Mouse (Mus musculus) spleen, adult 2 months (tissue): ENCODE data around the gene Tbl2.

Source experiments
- CTCF ChIP-seq: fragments of 200-500 bp; IDR thresholded peaks from 2 replicates; pipeline ENCODE4 v1.5.1; 2011; ENCODE audit warnings: mild to moderate bottlenecking, inconsistent platforms; ENCODE audit not compliant: insufficient read depth, insufficient read length, insufficient replicate concordance; ENCODE audit errors: extremely low read depth
- POLR2A ChIP-seq: fragments of 200-500 bp; IDR thresholded peaks from 2 replicates; pipeline ENCODE4 v1.6.1; 2011; ENCODE audit warnings: low read depth, low read length, inconsistent platforms

- TF ChIP-seq CTCF = no peak
- no peak for TF ChIP-seq POLR2A
Observed at GRCm38 (mm10) chr5:135180796-135181195, 31.3 kb downstream of the Tbl2 start.
